Mouse (Mus musculus) myocyte (in vitro differentiated cells): Measurements from ENCODE around the gene Crlf1.

Source experiments
- CEBPB ChIP-seq: IDR thresholded peaks from 2 replicates; pipeline ENCODE4 v1.6.1; 2011; ENCODE audit warnings: mild to moderate bottlenecking, moderate library complexity; ENCODE audit not compliant: poor library complexity, insufficient read depth, severe bottlenecking
- E2F4 ChIP-seq: IDR thresholded peaks from one replicate; pipeline ENCODE4 v1.6.1; 2011; ENCODE audit warnings: mild to moderate bottlenecking, control low read depth, moderate library complexity; ENCODE audit not compliant: insufficient read depth
- POLR2A ChIP-seq: IDR thresholded peaks from one replicate; pipeline ENCODE4 v1.6.1; 2011; ENCODE audit warnings: low read depth, mild to moderate bottlenecking, control low read depth, moderate library complexity; ENCODE audit not compliant: insufficient read length

- TF ChIP-seq POLR2A = no peak
- TF ChIP-seq CEBPB = no peak
- TF ChIP-seq E2F4 = no peak
Measured at GRCm38 (mm10) chr8:70513441-70513840, 20.5 kb downstream of the Crlf1 start.
